In the genomic region with DNA sequence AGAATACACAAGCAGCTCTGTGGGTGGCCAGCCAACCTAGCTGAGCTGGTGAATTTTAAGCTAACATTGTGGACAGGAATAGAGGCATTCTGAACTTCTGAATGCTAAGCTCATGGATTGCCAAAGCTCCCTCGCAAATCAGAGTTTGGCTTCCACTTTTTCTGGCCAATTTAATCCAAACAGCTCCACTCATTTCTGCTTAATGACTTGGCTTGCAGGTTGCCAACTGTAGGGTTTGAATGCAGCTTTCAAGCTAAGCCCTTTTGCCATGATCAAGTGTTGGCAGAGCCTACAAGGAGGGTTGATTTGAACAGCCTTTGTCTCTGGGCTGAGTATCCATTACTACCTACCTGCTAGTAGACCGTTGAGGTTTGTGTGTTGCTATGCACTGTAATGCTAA, we compare ENCODE assay signal across 24 mouse cellular contexts. TPM values are rescaled to one million over a fixed set of nuclear protein-coding genes. Genes with fewer than 3 reads are reported as not detected.
DNase-seq lines count a peak whose midpoint lies in the region; ATAC-seq and TF ChIP-seq lines count a peak whose summit lies in the region.
"Had no signal": no experiment of that assay in that cellular context is flagged by ENCODE, and none has a peak within 500 bp of the region (broad histone marks: within the 10 kb centered on the region; RNA-seq: fewer than 3 reads in every experiment).

No protein-coding gene starts in this region.

- H3K4me2 ChIP-seq in forebrain, embryonic 14.5 days (ENCODE audit: low read length): no peak overlapping the region
- H3K4me2 ChIP-seq: heart, embryonic 15.5 days; midbrain, embryonic 12.5 days; stomach, embryonic 15.5 days had no signal

- H3K9ac ChIP-seq in forebrain, embryonic 14.5 days (ENCODE audit: low read length): no peak overlapping the region
- H3K9ac ChIP-seq: heart, embryonic 15.5 days; midbrain, embryonic 12.5 days; stomach, embryonic 15.5 days had no signal

- ATAC-seq in forebrain, embryonic 14.5 days: peak; percentile 48; the same call in 1 of the 2 replicates
- ATAC-seq: CD4-positive, CD25-positive, alpha-beta regulatory T cell, adult 4 months; intestine, postnatal 0 days had no signal

- DNase-seq in forebrain, embryonic 14.5 days (ENCODE audit: low spot score): peak; percentile 79
- no peak for DNase-seq in forebrain, embryonic 10.5 days (ENCODE audit: extremely low spot score, low spot score)
- peak; percentile 13 to 26 for DNase-seq in layer of hippocampus, adult 18-20 months (ENCODE audit: low spot score in 2 of 2)
- no peak for DNase-seq in layer of hippocampus, postnatal 25 days (ENCODE audit: extremely low spot score in 1 of 2, low spot score in 1 of 2)
- DNase-seq in Muller cell, postnatal 12 days (ENCODE audit: inconsistent ontology term): peak; percentile 79
- peak; percentile 25 to 57 for DNase-seq in layer of hippocampus, adult 8-10 months (ENCODE audit: low spot score in 2 of 2)
- no peak for DNase-seq in kidney, adult 2 months
- DNase-seq in urinary bladder, postnatal 36 days (ENCODE audit: low spot score in 2 of 2): no peak
- DNase-seq: cerebellum, adult 11-12 months; cerebellum, postnatal 36 days; heart, adult 2 months; kidney, postnatal 14 days; lung, adult 2 months; lung, postnatal 4 days; spleen, adult 18-20 months; thymus, adult 2 months had no signal

- no peak overlapping the region for H3K4me3 ChIP-seq in forebrain, embryonic 14.5 days (ENCODE audit: low read depth, low read length)
- H3K4me3 ChIP-seq in forebrain, embryonic 10.5 days: no peak overlapping the region
- H3K4me3 ChIP-seq in kidney, adult 2 months (ENCODE audit: insufficient read depth, low read depth, low read length): no peak overlapping the region
- H3K4me3 ChIP-seq: embryonic facial prominence, embryonic 10.5 days; erythroblast, embryonic 14.5 days; heart, adult 2 months; heart, embryonic 15.5 days; midbrain, embryonic 12.5 days; stomach, embryonic 15.5 days had no signal

- no peaks in the 10 kb centered on the region for H3K36me3 ChIP-seq in forebrain, embryonic 14.5 days (ENCODE audit: control insufficient read depth, insufficient read depth, low read length)
- no peaks in the 10 kb centered on the region for H3K36me3 ChIP-seq in forebrain, embryonic 10.5 days (replicated peaks)
- H3K36me3 ChIP-seq in kidney, adult 2 months (ENCODE audit: control insufficient read depth, insufficient read depth, low read length): no peaks in the 10 kb centered on the region
- H3K36me3 ChIP-seq: embryonic facial prominence, embryonic 10.5 days; G1E; heart, embryonic 15.5 days; midbrain, embryonic 12.5 days; stomach, embryonic 15.5 days had no signal

- WGBS in forebrain, embryonic 14.5 days: 30% methylated on average over 2 of the region's 2 CpGs
- WGBS in forebrain, embryonic 10.5 days: 83% methylated on average over 2 of the region's 2 CpGs
- WGBS in kidney, adult 2 months: 92% methylated on average over 2 of the region's 2 CpGs

- H3K27ac ChIP-seq in forebrain, embryonic 14.5 days (ENCODE audit: low read depth, low read length): no peak overlapping the region
- no peak overlapping the region for H3K27ac ChIP-seq in forebrain, embryonic 10.5 days
- no peak overlapping the region for H3K27ac ChIP-seq in kidney, adult 2 months (ENCODE audit: insufficient read depth, low read depth, low read length)
- H3K27ac ChIP-seq: embryonic facial prominence, embryonic 10.5 days; heart, adult 2 months; heart, embryonic 15.5 days; midbrain, embryonic 12.5 days; stomach, embryonic 15.5 days had no signal

- no peaks in the 10 kb centered on the region for H3K9me3 ChIP-seq in forebrain, embryonic 14.5 days (replicated peaks; ENCODE audit: control insufficient read depth, low read length)
- no peaks in the 10 kb centered on the region for H3K9me3 ChIP-seq in forebrain, embryonic 10.5 days
- H3K9me3 ChIP-seq: embryonic facial prominence, embryonic 10.5 days; heart, embryonic 15.5 days; midbrain, embryonic 12.5 days; stomach, embryonic 15.5 days had no signal

- TF ChIP-seq CTCF in kidney, adult 2 months (conservative IDR thresholded peaks at IDR 0.05; ENCODE audit: insufficient read depth, insufficient read length, low read depth, low read length): no peak

- no peaks in the 10 kb centered on the region for H3K4me1 ChIP-seq in forebrain, embryonic 14.5 days (ENCODE audit: control insufficient read depth, insufficient read depth, low read length)
- no peaks in the 10 kb centered on the region for H3K4me1 ChIP-seq in forebrain, embryonic 10.5 days
- no peaks in the 10 kb centered on the region for H3K4me1 ChIP-seq in kidney, adult 2 months (ENCODE audit: control insufficient read depth, insufficient read depth, low read length)
- H3K4me1 ChIP-seq: embryonic facial prominence, embryonic 10.5 days; heart, embryonic 15.5 days; midbrain, embryonic 12.5 days; stomach, embryonic 15.5 days had no signal

- no peak for TF ChIP-seq POLR2A in kidney, adult 2 months (IDR thresholded peaks at IDR 0.05; ENCODE audit: low read depth, low read length)

- H3K27me3 ChIP-seq in forebrain, embryonic 14.5 days (replicated peaks; ENCODE audit: control insufficient read depth, insufficient read depth, low read length): no peaks in the 10 kb centered on the region
- no peaks in the 10 kb centered on the region for H3K27me3 ChIP-seq in forebrain, embryonic 10.5 days (ENCODE audit: poor library complexity, severe bottlenecking)
- H3K27me3 ChIP-seq in kidney, adult 2 months (replicated peaks; ENCODE audit: control insufficient read depth, insufficient read depth, low read length): no peaks in the 10 kb centered on the region
- H3K27me3 ChIP-seq: heart, embryonic 15.5 days; midbrain, embryonic 12.5 days; stomach, embryonic 15.5 days had no signal

RNA-seq across cellular contexts. Expression of a gene that starts 10.6 kb away (rescaled TPM):
- polyA plus RNA-seq in forebrain, embryonic 14.5 days (2014; fragmentation: Nextera tagmentation; extraction: Ambion mirVana): 6.2 and 7.2 TPM in 2 replicates
- 4.3 and 6.3 TPM in 2 replicates for polyA plus RNA-seq in forebrain, embryonic 10.5 days (2016; fragmentation: Nextera tagmentation; extraction: Ambion mirVana)
- 1 to 10 TPM; 4.6 to 5.2 TPM for total RNA-seq in layer of hippocampus, adult 18-20 months (2021)
- 1 to 10 TPM; 5.4 to 5.8 TPM for total RNA-seq in layer of hippocampus, postnatal 25 days (2021)
- 1 to 10 TPM; 3.8 to 5.8 (median 5.5) TPM for total RNA-seq in layer of hippocampus, adult 8-10 months (2022)
- polyA plus RNA-seq in kidney, adult 2 months (2012; rRNA removed): 3.7 and 5.3 TPM in 2 replicates
- polyA plus RNA-seq: G1E had no signal

RNA-seq across cellular contexts. Expression of a gene that starts 31.6 kb away (rescaled TPM):
- 0.38 and 0.72 TPM in 2 replicates for polyA plus RNA-seq in forebrain, embryonic 14.5 days (2014; fragmentation: Nextera tagmentation; extraction: Ambion mirVana)
- 1.0 TPM in 2 replicates for polyA plus RNA-seq in forebrain, embryonic 10.5 days (2016; fragmentation: Nextera tagmentation; extraction: Ambion mirVana)
- total RNA-seq in layer of hippocampus, adult 18-20 months (2021): not detected
- total RNA-seq in layer of hippocampus, postnatal 25 days (2021): under 1 TPM in 1 of 2 experiments, not detected in 1; 0.30 TPM
- total RNA-seq in layer of hippocampus, adult 8-10 months (2022): under 1 TPM in 1 of 4 experiments, not detected in 3; 0.25 TPM
- 0.63 and 0.91 TPM in 2 replicates for polyA plus RNA-seq in kidney, adult 2 months (2012; rRNA removed)
- total RNA-seq: G1E had no signal
- polyA plus RNA-seq: G1E had no signal

Comparison
In these comparisons a context has a peak if more than half of its experiments do, and no peak if none do; other contexts are left out.
1. DNase-seq: peak in forebrain, embryonic 14.5 days (single experiment), layer of hippocampus, adult 18-20 months (2 of 2), Muller cell, postnatal 12 days (single experiment) and layer of hippocampus, adult 8-10 months (2 of 2); none in forebrain, embryonic 10.5 days (single experiment), layer of hippocampus, postnatal 25 days (0 of 2), kidney, adult 2 months (single experiment) and urinary bladder, postnatal 36 days (0 of 2).